Mouse (Mus musculus): ENCODE measurements around the gene Kazn.
A peak's percentile ranks its signal among the peaks of the same experiment; 100 is the strongest.

Kazn gene

DNA sequence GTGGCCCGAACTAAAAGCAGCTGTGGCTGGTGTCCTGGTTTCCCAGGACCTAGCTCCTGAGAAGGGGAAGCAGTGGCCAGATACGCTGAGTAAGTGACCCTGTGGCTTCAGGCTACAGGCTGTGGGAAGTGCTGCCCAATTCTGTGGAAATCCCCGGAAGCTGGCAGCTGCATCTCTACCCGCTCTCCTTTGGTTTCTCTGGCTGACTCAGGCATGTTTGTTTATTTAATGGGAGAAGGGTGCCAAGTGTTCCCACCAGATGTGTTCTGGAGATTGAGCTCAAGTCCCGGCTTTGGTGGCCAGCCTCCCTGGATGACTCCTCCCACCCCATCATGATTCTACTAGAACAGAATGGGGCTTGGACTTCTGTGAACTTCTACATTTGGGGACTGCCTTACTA lies 141.3 kb downstream of the Kazn start:
- no peak for DNase-seq

DNA sequence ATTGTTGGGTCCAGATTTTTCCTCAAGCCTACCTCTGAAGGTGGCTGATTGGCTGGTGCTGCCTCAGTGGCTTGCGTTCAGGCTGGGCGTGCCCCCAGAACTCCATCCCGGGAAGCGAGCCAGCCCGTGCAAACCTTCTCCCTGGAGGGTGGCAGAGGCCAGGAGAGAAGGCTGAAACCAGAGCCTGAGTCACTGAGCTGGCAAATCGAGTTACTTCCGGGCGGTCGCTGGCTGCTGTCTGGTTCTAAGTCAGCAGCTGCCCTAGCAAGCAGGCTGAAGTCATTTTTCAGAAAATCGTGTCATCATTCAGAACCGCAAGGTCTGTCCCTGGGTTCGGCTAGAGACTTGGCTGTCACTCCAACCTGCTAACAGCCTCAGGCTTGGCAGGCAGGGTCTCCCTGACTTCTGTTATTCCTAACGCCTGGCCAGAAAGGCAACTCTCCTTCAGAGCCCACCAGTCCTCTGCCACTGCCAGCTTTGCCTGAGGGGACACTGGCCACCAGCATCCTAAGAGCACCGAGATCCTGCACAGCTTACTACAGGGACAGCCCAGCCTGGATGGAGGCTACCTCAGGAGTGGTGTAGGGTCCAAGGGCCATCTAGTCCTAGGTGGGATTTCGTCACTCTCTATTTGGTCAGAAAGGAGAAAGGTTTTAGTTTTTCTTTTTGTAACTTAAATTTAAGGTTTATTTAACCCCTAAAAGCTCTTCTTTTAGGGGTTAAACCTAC lies 143.5 kb downstream of the Kazn start:
- peak; percentile 51 for DNase-seq

DNA sequence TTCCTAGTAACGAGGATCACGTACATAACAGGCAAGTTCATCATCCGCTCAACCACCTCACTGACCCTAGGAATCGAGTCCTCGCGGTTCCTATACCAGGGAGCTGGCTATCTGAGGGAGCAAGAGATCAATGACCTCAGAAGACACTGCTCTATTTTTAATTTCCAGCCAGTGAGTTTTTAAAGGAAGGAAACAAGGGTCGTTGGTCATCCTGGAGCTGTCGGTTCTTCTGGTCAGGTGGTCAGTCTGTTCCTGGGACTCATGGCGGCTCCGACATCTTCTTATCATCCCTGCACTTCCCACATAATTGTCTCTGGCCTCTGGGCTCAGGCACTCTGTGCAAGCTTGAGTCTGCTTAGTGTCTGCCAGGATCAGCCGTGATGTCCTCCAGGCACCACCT lies 144.8 kb downstream of the Kazn start:
- no peak for DNase-seq

DNA sequence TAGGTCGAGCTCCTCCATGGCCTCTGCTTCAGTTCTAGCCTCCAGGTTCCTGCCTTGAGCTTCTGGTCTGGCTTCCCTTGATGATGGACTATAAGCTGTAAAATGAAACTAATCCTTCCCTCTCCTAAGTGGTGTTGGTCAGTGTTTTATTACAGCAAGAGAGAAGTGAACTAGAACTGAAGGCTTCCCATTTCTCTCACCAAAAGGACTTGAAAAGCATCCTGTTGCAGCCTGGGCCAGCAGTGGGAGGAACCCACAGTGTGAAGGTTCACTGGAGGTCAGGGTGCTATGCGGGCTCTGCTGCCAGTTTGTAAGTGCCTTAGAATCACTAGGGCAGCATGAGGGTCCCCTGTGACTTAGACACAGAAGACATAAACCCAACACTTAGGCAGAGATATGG lies 148.1 kb downstream of the Kazn start:
- no peak for DNase-seq

DNA sequence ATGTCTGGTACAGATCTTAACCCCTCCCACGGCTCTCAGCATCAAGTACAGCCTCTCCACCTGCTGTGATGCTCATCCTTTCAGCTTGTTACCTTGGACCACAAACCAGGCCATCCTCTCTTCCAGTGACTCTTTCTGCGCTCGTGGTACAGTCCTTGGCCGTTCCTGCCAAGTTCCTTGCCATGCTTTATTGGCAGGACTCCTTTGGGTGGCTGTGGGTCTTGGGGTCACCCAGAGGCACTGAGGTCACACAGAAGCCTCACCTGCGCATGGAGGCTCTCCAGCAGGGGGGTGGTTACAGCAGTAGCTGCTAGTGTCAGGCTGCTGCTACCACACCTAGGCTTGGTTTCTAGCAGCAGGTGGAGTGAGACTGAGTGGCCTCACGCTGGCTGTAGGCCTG lies 149.2 kb downstream of the Kazn start:
- DNase-seq: no peak

DNA sequence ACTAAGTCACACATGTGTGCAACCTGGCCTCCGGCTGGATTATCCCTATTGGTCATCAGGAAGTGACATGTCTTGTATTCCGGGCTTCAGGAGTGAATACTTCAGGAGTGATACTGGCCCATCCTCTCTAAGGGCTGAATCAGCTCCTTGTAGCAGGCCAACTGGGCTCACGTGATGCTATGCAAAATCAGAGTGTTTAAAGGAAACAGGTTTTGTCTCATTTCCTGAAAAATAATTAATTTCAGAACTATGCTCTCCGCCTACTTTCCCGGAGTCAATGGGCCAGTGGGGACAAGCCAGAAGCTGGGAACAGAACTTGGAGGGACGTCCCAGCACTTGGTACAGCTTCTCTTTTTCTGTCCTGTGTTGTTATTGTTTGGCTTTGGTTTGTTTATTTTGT lies 150.4 kb downstream of the Kazn start:
- no peak for DNase-seq

DNA sequence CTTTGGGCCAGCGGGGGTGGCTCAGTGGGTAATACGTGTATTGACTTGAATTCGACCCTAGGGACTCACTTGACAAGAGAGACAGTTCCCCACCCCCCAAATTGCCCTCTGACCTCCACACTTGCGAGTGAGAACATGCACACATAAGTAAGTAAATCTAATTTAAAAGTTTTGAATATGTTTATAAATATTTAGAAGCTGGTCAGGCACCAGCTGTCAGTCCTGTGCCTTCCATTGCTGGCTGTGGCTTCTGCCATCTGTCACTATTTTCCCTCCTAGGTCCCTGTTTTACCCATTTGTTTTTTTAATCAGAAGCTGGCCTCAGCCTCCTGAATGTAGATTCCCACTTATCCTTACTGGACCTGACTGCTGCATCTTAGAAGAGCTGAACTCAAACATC lies 150.8 kb downstream of the Kazn start:
- no peak for DNase-seq

DNA sequence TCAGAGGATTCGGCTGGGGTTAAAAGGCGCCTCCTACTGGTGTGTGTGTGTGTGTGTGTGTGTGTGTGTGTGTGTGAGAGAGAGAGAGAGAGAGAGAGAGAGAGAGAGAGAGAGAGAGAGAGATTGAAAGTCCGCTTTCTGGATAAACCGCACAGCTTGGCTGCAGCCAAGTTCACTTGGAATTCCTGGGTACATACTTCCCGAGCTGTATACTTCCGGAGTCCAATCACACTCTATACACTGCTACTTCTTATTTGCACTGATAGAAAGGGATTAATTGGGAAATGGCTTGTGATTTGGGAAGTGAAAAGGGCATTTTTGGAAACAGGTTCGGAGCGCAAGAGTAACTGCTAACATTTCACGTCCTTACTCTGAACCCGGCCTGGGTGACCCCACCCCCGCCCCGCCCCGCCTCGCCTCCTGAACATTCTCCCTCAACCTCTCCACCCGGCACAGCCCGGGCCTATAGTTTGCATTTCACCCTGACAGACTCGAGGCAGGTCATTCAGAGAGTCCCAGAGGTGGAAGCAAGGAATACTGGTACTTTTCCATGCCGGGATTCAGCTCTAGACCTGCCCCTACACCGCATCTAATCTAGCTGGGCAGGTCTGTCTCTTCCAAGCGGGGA lies 154.2 kb downstream of the Kazn start:
- DNase-seq: no peak

DNA sequence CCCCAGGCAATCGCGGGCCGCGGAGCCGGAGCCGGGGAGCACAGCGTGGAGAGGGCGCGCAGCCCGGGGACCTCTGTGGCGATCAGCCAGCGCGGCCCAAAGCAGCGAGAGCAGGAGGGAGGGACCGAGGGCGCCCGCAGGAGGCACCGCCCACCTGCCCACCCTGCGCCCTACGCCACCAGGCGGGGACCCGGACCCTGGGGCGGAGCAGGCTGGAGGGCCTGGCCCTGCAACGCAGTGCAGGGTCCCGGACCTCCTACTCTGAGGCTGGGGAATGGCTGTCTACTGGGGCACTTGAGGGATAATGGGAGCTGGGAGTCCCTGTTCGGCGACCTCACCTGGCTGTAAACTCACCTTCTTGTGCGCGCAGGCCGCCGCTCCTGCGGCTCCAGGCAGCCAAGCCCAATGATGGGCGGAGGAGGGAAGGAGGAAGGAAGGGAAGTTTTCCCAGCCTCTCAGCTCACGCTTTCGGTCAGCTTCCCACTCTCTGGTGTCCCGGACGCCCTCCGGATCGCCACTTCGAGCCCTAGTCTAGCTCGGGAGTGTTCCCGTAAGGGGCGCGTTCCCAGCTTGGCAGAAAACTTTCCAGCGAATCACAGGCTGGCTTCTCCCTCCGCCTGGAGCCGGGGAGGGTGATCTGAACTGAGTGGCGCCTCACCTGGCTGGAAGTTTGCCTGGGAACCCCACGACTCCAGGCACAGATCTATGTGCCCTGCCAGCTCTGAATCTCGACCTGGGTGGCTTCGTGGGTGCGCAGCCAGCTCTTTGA lies 154.9 kb downstream of the Kazn start, which contains the start of gene Tmem51:
Gene Tmem51, minus strand, starts transcription at position 174 of the 769 bp plus-strand sequence.
- peak; percentile 69 for DNase-seq

DNA sequence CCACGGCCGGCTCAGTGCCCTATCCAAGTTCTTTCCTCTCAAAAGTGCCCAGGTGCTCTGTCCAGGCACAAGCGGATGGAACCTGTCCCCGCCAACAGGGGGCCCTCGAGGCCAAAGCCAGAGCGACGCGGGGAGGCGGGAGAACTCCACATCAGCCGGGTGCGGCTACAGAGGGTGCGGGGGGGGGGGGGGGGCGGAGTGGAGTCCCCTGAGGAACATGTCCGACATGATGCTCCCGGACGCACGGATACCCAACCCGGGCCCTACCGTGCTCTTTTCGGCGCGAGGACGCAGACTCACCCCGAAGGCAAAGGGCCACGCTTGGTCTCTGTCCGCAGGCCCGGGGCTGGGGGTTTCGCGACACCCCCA lies 155.5 kb downstream of the Kazn start:
- DNase-seq: peak; percentile 80

DNA sequence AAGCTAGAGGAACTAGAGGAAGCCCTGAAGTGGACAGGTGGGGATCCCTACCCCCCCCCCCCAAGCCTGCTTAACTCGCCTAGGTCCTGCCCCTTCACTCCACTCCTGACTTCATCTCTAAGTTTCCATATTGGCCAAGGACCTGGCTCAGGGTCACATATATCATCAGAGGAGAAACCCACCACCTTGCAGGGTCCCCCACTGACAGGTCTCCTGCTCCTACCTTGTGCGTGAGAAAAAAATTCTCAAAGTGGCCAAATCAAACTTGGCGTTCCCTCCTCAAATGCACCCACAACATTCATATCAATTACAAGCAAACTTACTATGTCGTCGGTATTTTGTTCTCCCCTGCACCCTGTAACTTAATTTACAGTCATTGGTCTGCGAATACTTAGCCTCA lies 156.0 kb downstream of the Kazn start:
- no peak for DNase-seq

DNA sequence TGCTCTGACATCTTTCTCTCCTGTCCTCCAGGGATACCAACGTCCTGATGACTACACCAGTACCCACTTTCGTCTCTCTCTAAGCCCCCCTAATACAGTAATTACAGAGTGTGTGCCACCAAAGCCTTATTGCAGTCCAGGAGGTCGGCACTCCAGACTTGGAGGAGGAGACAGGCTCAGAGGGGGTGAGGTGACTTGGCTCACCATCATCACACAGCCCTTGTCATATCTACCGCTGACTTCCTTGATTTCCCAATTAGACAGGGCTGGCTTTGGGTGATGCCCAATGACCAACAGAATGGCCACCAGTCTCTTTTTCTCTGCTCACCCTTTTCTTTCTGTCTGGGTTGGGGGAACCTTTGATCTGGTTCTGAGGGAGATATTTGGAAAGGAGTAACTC lies 156.5 kb downstream of the Kazn start:
- no peak for DNase-seq

DNA sequence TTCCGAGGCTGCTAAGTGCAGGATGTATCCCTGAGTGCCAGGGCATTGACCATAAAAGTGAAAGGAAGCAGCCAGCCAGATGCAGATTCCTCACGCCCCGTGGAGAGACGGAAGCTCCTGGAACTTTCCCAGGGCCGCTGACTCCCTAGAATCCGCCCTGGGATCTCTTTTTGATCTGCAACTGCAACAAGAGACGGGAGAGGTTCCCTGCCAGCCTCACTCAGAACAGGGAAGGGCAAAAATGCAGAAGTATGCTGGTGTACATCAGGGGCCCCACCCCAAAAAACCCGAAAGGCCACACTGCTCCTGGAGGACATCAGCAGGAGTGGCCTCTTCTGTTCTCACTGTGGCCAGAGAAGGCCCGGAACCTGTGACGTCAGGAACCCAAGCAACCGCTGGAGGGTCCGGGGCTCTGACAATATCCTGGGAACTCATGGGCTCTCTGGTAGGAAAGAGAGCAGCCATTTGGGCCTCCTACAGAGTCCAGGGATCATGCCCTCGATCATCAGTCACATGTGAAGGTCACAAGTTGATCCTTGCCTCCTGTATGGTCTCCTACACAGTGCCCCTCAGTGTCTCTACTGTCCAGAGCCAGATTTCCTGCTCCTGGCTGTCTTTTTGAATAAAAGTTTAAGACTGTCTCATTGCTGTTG lies 157.4 kb downstream of the Kazn start:
- no peak for DNase-seq

DNA sequence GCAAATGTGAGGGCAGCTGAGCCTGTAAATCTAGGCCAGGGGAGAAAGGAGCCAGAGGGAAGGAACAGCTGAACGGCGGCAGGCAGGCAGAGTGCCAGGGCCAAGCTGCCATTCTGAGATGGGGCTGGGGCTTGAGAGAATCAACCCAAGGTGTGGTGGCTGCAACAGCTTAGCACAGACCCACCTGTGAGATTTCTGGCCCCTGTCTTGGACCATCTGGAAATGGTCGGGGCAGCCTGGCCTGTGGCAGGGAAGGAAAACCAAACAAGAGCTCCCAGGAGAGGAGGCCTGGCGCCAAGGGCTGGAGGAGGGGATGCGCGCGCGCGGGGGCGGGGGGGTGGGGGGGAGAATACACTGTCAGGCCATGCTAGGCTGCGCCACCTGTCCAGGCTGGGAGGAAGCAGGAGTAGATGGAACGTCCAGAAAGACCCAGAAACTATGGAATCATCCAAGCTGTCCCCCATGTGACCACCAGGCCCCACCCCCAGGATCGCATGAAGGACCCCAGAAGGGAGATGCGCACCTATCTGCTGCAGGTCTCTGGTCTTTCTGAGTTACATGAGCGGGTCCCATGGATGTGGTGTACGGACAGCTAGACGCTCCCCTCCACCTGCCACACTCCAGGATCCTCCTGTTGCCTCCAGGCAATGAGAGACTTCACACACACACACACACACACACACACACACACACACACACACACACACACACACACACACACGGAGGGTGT lies 158.1 kb downstream of the Kazn start:
- DNase-seq: peak; percentile 81

DNA sequence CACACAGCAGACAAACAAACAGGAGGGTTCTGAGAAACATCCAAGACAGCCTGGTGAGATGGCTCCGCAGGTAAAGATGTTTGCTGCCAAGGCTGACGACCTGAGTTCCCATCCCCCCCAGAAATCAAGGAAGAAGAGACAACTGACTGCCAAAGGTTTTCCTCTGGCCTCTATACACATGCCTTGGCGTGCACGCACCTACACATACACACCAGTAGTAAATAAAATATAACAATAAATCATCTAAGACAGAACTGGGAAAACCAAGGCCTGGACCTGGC lies 158.8 kb downstream of the Kazn start:
- DNase-seq: no peak

DNA sequence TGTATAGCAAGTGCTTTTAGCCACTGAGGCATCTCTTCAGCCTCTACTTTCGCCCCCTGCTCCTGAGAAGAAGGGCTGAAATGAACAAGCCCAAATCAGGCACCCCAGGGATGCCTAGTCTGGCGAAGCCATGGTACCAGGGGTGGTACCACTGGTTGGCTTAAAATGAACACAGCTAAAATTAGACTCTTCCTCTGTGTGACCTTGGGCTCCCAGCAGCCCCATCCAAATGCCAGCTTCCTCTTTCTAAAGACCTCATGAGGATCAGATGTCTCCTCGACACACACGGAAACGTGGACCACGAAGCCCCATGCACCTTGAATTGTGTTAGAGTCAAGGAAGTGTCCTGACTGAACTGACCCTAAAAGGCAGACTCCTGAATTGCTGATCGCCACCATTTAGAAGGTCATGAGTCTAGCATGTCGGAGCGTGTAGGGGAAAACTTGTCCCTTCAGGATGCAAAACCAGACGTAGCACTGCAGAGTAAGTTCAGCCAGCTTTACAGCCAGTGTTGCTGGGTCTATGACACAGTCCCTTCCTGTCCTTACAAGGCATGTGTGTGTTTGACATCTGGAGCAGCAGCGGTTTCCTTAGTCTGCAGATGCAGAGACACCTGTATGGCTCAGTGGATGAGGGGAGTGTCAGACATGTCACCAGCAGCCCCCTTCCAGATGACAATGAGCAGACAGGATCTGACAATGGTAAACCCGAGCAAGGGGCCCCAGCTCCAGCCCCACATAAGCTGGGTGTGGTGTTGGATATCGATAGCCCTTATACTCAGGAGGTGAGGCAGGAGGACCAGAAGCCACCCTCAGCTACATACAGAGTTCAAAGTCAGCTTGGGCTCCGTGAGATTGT lies 159.3 kb downstream of the Kazn start:
- no peak for DNase-seq

DNA sequence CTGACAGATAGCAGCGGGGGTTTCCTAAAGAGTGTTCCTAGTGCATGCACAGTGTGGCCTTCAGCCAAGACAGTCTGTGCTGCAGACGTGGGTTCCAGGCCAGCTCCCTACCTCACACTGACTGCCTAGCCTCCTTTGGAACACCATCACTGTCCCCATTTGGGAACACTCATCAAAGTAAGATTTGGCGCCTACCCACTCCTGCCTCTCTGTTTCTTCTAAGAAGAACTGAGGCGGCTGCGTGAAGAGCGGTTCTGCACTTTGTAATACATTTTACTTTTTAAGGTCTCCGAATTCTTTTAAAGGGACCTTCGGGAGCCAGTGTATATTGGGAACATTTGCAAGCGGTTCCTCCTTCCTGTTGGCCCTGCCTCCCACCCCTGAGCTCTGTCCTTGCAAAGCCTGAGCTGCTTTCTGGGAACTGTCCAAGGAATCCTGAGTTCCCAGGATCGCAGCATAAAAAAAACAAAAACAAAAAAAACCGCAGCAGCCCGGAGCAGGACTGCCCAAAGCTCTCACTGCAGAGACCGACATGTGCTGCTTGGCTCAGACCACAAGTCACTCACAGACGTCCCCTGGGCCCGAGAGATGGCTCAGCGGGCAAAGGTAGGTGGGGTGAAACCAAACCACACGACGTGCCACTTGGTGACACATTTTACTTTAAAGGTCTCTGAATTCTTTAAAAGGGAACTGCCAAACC lies 161.5 kb downstream of the Kazn start:
- DNase-seq: no peak

DNA sequence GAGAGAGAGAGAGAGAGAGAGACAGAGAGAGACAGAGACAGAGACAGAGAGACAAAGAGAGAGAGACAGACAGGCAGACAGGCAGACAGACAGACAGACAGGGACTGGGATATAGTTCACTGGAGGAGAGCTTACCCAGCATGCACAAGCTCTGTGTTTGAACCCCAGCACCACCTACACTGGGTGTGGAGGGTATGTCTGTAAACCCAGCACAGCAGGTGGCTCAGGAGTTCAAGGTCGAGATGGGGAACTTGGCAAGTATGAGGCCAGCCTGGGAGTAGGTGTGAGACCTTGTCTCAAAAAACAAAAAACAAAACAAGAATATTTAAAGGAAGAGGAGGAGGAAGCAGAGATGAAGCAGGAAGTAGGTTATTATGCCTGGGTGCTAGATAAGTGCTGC lies 162.3 kb downstream of the Kazn start:
- DNase-seq: no peak

DNA sequence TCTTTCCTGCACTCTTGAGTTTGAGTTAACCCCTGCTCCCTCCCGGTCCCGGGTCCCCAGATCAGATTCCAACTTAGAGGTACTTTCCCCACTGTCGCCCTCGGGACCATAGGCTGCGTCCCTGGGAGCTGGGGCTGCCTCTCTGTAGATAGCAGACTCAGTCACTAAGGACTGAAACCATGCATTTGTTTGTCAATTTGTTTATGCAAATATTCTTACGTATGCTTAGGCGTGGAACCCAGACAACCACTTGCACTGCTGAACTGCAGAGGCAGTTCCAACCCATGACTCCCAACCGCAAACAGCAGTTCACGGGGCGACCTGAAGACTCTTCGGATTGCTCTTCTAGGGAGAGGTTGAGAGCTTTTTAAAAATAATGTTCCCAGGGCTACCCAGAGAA lies 163.3 kb downstream of the Kazn start:
- no peak for DNase-seq

DNA sequence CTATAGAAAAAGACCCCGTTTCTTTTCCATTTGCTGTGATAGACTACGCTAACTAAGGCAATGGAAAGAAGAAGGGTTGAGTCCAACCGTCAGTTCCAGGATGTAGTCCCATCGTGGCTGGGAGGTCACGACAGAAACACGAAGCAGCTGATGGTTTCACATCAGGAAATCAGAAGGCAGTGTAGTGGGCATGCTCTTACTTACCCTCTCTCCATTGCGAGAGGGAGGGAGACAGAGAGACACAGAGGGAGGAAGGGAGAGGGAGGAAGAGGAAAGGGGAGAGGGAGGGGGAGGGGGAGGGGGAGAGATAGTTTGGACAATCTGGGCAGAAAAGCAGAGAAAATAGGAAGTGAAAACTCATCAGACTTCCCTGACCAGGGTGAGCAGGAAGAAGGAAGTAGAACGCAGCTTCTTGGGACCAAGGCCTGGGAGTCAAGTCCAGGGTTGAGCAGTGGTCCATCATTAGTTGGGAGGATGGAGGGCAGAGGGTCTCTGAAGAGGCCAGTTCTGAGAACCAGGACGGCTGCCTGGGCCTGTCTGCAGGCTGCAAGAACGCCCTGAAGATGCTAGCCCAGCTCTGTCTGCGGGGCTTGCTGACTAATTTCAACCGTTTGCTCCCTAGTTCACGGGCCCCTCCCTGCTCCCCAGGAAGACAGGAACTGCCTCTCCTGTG lies 165.0 kb downstream of the Kazn start:
- no peak for DNase-seq
